Mouse (Mus musculus): Measurements from ENCODE around the gene Gje1.

The Gje1 gene

GRCm38 (mm10) chr10:14718114-14718513 lies at the start of gene Gje1:
Gene Gje1 (minus strand): TSS chr10:14718214.
- no peak for DNase-seq

DNA sequence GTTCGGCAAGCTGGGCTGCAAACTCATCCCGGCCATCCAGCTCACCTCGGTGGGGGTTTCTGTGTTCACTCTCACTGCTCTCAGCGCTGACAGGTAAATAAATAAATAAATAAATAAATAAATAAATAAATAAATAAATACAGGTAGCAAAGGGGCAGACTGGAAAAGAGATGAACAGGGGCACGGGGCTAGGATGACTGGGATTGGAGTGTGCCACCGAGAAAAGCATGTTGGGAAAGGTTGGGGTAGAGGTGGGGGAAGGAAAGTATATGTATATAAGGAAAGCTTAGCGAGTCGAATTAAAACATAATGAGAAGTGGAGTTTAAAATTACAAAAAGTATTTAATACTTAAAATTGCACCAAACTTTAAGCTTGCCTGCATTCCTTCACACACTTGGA lies 42.6 kb upstream of the Gje1 start:
- DNase-seq: no peak

DNA sequence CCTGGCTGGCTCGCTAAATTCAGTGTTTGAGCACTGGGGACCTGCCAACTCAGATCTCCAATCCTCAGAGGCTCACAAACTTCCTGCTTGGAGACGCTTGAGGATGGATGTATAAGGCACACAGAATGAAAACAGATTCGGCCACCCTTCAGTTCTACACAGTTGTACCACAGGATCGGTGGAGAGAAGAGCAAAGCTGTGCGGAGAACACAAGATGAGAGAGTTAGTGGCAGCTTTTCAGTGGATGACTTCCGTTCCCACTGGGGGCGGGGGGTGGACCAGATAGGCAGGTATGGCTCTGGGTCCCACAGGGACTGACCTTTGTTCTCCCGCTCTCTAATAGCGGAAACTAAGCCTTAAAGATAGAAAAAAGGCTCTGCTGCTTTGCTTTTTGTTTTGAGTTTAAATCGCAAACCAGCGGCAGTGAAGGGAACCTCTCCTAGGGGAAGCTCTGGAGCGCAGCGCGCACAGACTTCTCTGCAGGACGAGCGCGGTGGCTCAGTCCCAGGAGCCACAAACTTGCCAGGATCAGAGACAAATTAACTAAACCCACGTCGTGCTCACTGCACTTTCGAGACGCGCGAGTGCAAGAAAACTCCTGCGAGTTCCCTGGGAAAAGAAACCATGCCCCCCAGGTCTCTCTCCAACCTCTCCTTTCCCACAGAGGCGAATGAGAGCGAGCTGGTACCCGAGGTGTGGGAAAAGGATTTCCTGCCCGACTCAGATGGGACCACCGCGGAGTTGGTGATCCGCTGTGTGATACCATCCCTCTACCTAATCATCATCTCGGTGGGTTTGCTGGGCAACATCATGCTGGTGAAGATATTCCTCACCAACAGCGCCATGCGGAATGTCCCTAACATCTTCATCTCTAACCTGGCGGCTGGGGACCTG lies 41.9 kb upstream of the Gje1 start:
- DNase-seq: no peak

GRCm38 (mm10) chr10:14734285-14734684 lies 16.3 kb upstream of the Gje1 start:
- peak; percentile 1 to 4 for DNase-seq

- no peak for DNase-seq
Observed at GRCm38 (mm10) chr10:14725671-14726070, 7.7 kb upstream of the Gje1 start.

GRCm38 (mm10) chr10:14705072-14706066 lies 12.6 kb downstream of the Gje1 start, which contains the start of the genes Vta1 and Nmbr:
Gene Vta1 (minus strand): TSS chr10:14705560.
Gene Nmbr (plus strand): TSS chr10:14705591.
- DNase-seq: peak; percentile 98 to 99

DNA sequence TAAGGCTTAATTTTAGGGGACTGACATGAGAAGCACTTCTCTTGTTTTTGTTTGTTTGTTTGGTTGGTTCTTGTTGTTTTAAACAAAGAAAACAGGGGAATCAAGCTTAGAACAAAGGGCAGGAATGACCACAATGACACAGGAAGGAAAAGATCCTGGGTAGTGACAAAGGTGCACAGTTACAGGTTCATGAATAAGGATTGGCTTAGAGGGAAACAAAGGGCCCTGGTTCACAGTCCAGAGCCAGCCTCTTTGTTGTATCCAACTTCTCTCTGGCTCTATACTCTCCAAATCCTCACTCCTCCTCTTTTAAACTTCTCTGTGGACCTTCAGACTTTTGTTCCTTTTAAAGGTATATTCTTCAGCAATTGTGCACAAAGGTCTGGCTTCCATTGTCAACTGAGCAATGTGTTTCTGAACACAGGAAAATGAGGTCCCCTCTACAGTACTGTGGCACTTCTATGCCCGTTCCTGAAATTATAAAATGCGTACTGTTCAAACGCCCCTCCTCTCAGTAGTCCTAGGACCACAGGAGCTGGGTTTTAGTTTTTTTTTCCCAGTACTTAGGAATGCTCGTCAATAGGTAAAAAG lies 14.1 kb downstream of the Gje1 start:
- no peak for DNase-seq

DNA sequence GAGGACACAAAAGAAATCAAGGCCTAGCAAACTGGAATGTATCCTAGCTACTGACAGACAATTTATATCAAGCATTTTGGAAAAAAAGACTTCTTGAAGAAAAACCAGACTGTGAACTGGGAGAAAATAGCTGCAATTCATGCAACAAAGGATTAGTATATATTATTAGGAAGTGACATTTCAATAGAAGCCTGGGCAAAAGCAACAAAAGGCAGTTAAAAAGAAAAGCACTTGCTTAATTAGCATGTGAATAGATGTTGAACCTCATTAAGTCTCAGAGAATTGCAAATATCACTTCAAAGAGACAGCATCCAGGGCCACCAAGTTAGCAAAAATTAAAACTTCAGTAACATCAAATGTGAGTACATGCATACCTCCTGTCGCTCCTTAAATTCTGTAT lies 14.8 kb downstream of the Gje1 start:
- DNase-seq: no peak

DNA sequence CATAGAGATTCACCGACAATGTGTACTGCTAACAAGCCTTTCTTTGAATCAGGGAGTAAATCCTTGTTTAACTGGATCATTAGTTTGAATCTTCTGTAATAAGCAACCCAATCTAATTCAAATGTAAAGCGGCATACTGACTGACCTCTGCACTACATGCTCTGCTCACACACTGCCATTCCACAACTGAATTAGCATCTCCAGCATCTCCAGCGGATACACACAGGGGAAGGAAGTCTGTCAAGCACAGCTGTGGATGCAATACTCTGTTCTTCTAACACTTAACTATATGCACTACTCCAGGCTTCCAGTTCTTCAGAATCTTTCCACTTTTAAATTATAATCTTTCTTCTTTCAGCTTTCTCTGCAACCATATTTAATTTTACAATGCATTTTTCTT lies 27.7 kb downstream of the Gje1 start:
- no peak for DNase-seq

GRCm38 (mm10) chr10:14688785-14689442 lies 29.1 kb downstream of the Gje1 start:
- no peak for DNase-seq

DNA sequence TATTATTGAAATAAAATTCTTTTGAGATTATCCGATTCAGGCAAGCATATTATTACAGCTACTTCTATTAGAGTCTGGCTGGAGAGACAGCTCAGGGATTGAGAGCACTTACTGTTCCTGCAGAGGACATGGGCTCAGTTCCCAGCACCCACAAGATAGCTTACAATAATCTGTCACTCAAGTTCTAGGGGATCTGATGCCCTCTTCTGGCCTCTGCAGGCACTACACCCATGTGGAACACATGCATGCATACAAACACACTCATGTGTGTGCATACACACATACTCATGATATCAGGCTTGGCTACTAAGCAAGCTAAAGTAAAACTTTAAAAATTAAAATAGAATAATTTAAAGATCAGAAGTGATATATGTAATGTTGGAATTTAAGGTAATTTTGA lies 32.4 kb downstream of the Gje1 start:
- DNase-seq: no peak

DNA sequence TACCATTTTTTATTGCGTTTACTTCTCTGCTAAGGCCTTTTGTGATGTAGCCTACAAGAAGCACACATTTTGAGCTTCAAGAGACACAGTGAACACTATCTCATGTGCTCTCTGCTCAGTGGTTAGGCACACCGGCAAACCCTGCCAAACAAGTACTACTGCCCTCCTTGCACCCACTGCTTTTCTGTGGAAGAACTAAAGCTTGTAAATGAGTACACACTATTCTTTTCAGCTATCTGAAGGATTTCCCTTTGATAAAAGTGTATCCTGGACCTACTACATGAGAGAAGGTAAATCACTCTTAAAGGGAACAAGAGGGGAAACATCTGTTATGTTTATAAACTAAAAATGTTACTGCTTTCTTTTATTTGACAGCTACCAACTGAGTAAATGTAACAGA lies 51.9 kb downstream of the Gje1 start:
- no peak for DNase-seq

All from kidney, adult 8-10 months (tissue).